In genomic region chr6:17946456-17946855, GRCm38 (mm10) we compare ENCODE assay signal across 22 mouse cellular contexts.
DNase-seq lines count a peak whose midpoint lies in the region; ATAC-seq and TF ChIP-seq lines count a peak whose summit lies in the region.
"Had no signal": no experiment of that assay in that cellular context is flagged by ENCODE, and none has a peak within 500 bp of the region (broad histone marks: within the 10 kb centered on the region; RNA-seq: fewer than 3 reads in every experiment).

No protein-coding gene starts in this region.

- no peaks in the 10 kb centered on the region for H3K9me3 ChIP-seq in lung, embryonic 14.5 days (ENCODE audit: low read depth, low read length)
- no peaks in the 10 kb centered on the region for H3K9me3 ChIP-seq in stomach, embryonic 14.5 days (ENCODE audit: control insufficient read depth, low read depth, low read length)
- H3K9me3 ChIP-seq in stomach, postnatal 0 days (ENCODE audit: control insufficient read depth, low read length): no peaks in the 10 kb centered on the region
- H3K9me3 ChIP-seq: forebrain, embryonic 10.5 days; forebrain, embryonic 13.5 days; hindbrain, embryonic 12.5 days; hindbrain, embryonic 15.5 days had no signal

- H3K4me3 ChIP-seq in lung, embryonic 14.5 days (ENCODE audit: low read depth, low read length): no peak overlapping the region
- no peak overlapping the region for H3K4me3 ChIP-seq in stomach, embryonic 14.5 days (ENCODE audit: low read depth, low read length)
- H3K4me3 ChIP-seq in stomach, postnatal 0 days (ENCODE audit: low read depth, low read length): no peak overlapping the region
- H3K4me3 ChIP-seq: forebrain, embryonic 10.5 days; forebrain, embryonic 13.5 days; hindbrain, embryonic 12.5 days; hindbrain, embryonic 15.5 days had no signal

- H3K9ac ChIP-seq in lung, embryonic 14.5 days: no peak overlapping the region
- no peak overlapping the region for H3K9ac ChIP-seq in stomach, embryonic 14.5 days (replicated peaks; ENCODE audit: low read depth, low read length)
- H3K9ac ChIP-seq in stomach, postnatal 0 days (ENCODE audit: low read length): no peak overlapping the region
- H3K9ac ChIP-seq: forebrain, embryonic 13.5 days; hindbrain, embryonic 12.5 days; hindbrain, embryonic 15.5 days had no signal

- TF ChIP-seq EP300 in stomach, postnatal 0 days (optimal IDR thresholded peaks at IDR 0.05): no peak

- no peak for ATAC-seq in lung, embryonic 14.5 days (ENCODE audit: insufficient read depth)
- peak; percentile 10; the same call in 1 of the 2 replicates for ATAC-seq in stomach, embryonic 14.5 days (ENCODE audit: insufficient number of reproducible peaks, insufficient read depth, low FRiP score, low read depth)
- ATAC-seq in stomach, postnatal 0 days (ENCODE audit: low FRiP score, low TSS enrichment): no peak
- ATAC-seq: activated CD4-positive, CD25-positive, alpha-beta regulatory T cell, adult 4 months; forebrain, embryonic 13.5 days; forebrain, embryonic 16.5 days had no signal

- DNase-seq in heart, adult 11 months: peak; percentile 5
- no peak for DNase-seq in heart, adult 18-20 months
- peak; percentile 51 for DNase-seq in lung, embryonic 14.5 days
- no peak for DNase-seq in lung, postnatal 14 days
- DNase-seq in stomach, postnatal 0 days (ENCODE audit: low spot score): no peak
- no peak for DNase-seq in yolk sac, embryonic 10.5 days (ENCODE audit: low spot score)
- DNase-seq: adrenal gland, adult 8-10 months; adrenal gland, postnatal 25 days; cerebellum, adult 11-12 months; cerebellum, adult 8-10 months; cerebellum, postnatal 10 days; cerebellum, postnatal 36 days; gastrocnemius, postnatal 10 days; gastrocnemius, postnatal 36 days had no signal

- H3K4me1 ChIP-seq in lung, embryonic 14.5 days (ENCODE audit: insufficient read depth): peaks cover 33% of the 10 kb centered on the region
- peaks cover 10% of the 10 kb centered on the region for H3K4me1 ChIP-seq in stomach, embryonic 14.5 days (ENCODE audit: control insufficient read depth, insufficient read depth, low read length)
- no peaks in the 10 kb centered on the region for H3K4me1 ChIP-seq in stomach, postnatal 0 days (replicated peaks; ENCODE audit: control insufficient read depth, insufficient read depth)
- H3K4me1 ChIP-seq: forebrain, embryonic 10.5 days had no signal

- no peak for TF ChIP-seq CTCF in lung, embryonic 14.5 days (IDR thresholded peaks at IDR 0.05; ENCODE audit: low read depth)
- TF ChIP-seq CTCF in stomach, postnatal 0 days (IDR thresholded peaks at IDR 0.05; ENCODE audit: low read depth): no peak

- H3K27me3 ChIP-seq in lung, embryonic 14.5 days (ENCODE audit: insufficient read depth, low read length): no peaks in the 10 kb centered on the region
- H3K27me3 ChIP-seq in stomach, embryonic 14.5 days (ENCODE audit: control insufficient read depth, insufficient read depth, low read length): no peaks in the 10 kb centered on the region
- H3K27me3 ChIP-seq in stomach, postnatal 0 days (ENCODE audit: control insufficient read depth, insufficient read depth, low read length): no peaks in the 10 kb centered on the region
- H3K27me3 ChIP-seq: forebrain, embryonic 13.5 days; hindbrain, embryonic 12.5 days; hindbrain, embryonic 15.5 days had no signal

- 21% methylated on average over 5 of the region's 5 CpGs for WGBS in lung, embryonic 14.5 days
- WGBS in stomach, embryonic 14.5 days: 35% methylated on average over 5 of the region's 5 CpGs
- WGBS in stomach, postnatal 0 days: 24% methylated on average over 5 of the region's 5 CpGs

- H3K36me3 ChIP-seq in lung, embryonic 14.5 days (ENCODE audit: insufficient read depth): no peaks in the 10 kb centered on the region
- no peaks in the 10 kb centered on the region for H3K36me3 ChIP-seq in stomach, embryonic 14.5 days (ENCODE audit: control insufficient read depth, insufficient read depth, low read length)
- H3K36me3 ChIP-seq in stomach, postnatal 0 days (ENCODE audit: control insufficient read depth, insufficient read depth, low read length): no peaks in the 10 kb centered on the region
- H3K36me3 ChIP-seq: forebrain, embryonic 10.5 days; hindbrain, embryonic 12.5 days had no signal

- H3K27ac ChIP-seq in lung, embryonic 14.5 days (ENCODE audit: low read depth): peak overlapping the region; percentile 30; the same call in 1 of the 2 replicates
- no peak overlapping the region for H3K27ac ChIP-seq in stomach, embryonic 14.5 days (ENCODE audit: low read length)
- H3K27ac ChIP-seq in stomach, postnatal 0 days (replicated peaks): no peak overlapping the region
- H3K27ac ChIP-seq: forebrain, embryonic 10.5 days; forebrain, embryonic 13.5 days; hindbrain, embryonic 12.5 days; hindbrain, embryonic 15.5 days had no signal

- H3K4me2 ChIP-seq in lung, embryonic 14.5 days: no peak overlapping the region
- H3K4me2 ChIP-seq in stomach, embryonic 14.5 days (replicated peaks; ENCODE audit: low read depth, low read length): no peak overlapping the region
- no peak overlapping the region for H3K4me2 ChIP-seq in stomach, postnatal 0 days (replicated peaks; ENCODE audit: low read depth)
- H3K4me2 ChIP-seq: forebrain, embryonic 13.5 days; heart, embryonic 11.5 days; hindbrain, embryonic 12.5 days; hindbrain, embryonic 15.5 days had no signal

Comparison
In these comparisons a context has a peak if more than half of its experiments do, and no peak if none do; other contexts are left out.
1. DNase-seq: peak in heart, adult 11 months (single experiment) and lung, embryonic 14.5 days (single experiment); none in heart, adult 18-20 months (0 of 2), lung, postnatal 14 days (single experiment), stomach, postnatal 0 days (single experiment) and yolk sac, embryonic 10.5 days (single experiment).